Mouse (Mus musculus) embryonic fibroblast, embryonic 13.5 days (primary cell): Measurements from ENCODE around the gene Sh2d5. TPM values are rescaled to one million over a fixed set of nuclear protein-coding genes. Genes with fewer than 3 reads are reported as not detected.

ENCODE experiments used
- H3K27ac ChIP-seq: 2 replicates; pipeline ENCODE4 v1.5.1; 2012; ENCODE audit warnings: low read length, control low read depth, inconsistent platforms; ENCODE audit not compliant: insufficient read depth
- H3K4me1 ChIP-seq: 2 replicates; pipeline ENCODE4 v1.6.1; 2011; ENCODE audit warnings: low read length; ENCODE audit not compliant: control insufficient read depth, insufficient read depth
- H3K4me3 ChIP-seq: 2 replicates; pipeline ENCODE4 v1.5.1; 2011; ENCODE audit warnings: mild to moderate bottlenecking, control low read depth, low read length; ENCODE audit not compliant: insufficient read depth
- CTCF ChIP-seq: IDR thresholded peaks from 2 replicates; pipeline ENCODE4 v1.5.1; 2011; ENCODE audit warnings: mild to moderate bottlenecking, control low read depth, low read length, moderate library complexity, borderline replicate concordance; ENCODE audit not compliant: insufficient read depth
- POLR2A ChIP-seq: IDR thresholded peaks from 2 replicates; pipeline ENCODE4 v1.6.1; 2011; ENCODE audit warnings: low read depth, mild to moderate bottlenecking, control low read depth, low read length, moderate library complexity
- polyA plus RNA-seq: library from polyadenylated mRNA; stranded (reverse); fragments of >200 nt; gene quantifications from 2 replicates; pipeline ENCODE4 v1.2.4, GENCODE M21; 2011; ENCODE audit warnings: low read depth; ENCODE audit not compliant: missing spikeins, insufficient read length

Sh2d5 gene
- polyA plus RNA-seq, 1 experiment: 0.68 TPM

- no peak for TF ChIP-seq CTCF
- no peak for TF ChIP-seq POLR2A
- no peak overlapping the region for H3K27ac ChIP-seq
- H3K4me3 ChIP-seq: no peak overlapping the region
- H3K4me1 ChIP-seq: no peaks in the 10 kb centered on the region
Measured at GRCm38 (mm10) chr4:138293261-138293948, 43.2 kb downstream of the Sh2d5 start.

GRCm38 (mm10) chr4:138293949-138294550, 43.8 kb downstream of the Sh2d5 start:
- no peaks in the 10 kb centered on the region for H3K4me1 ChIP-seq
- H3K27ac ChIP-seq: no peak overlapping the region
- no peak overlapping the region for H3K4me3 ChIP-seq
- TF ChIP-seq POLR2A: no peak
- TF ChIP-seq CTCF: no peak

- H3K27ac ChIP-seq: no peak overlapping the region
- H3K4me3 ChIP-seq: no peak overlapping the region
- peaks cover 3% of the 10 kb centered on the region for H3K4me1 ChIP-seq
- TF ChIP-seq POLR2A (no peak), CTCF (no peak)
Measured at GRCm38 (mm10) chr4:138301271-138301780, 51.1 kb downstream of the Sh2d5 start.

GRCm38 (mm10) chr4:138303011-138303410, 52.8 kb downstream of the Sh2d5 start:
- no peak overlapping the region for H3K4me3 ChIP-seq

GRCm38 (mm10) chr4:138303742-138304141, 53.5 kb downstream of the Sh2d5 start:
- TF ChIP-seq POLR2A (no peak), CTCF (no peak)
- peaks cover 3% of the 10 kb centered on the region for H3K4me1 ChIP-seq
- H3K4me3 ChIP-seq: peak overlapping the region; percentile 60
- no peak overlapping the region for H3K27ac ChIP-seq

More at GRCm38 (mm10) chr4:138303011-138303410, 52.8 kb downstream of the Sh2d5 start:
- H3K4me1 ChIP-seq: peaks cover 3% of the 10 kb centered on the region
- no peak overlapping the region for H3K27ac ChIP-seq
- TF ChIP-seq POLR2A: no peak
- no peak for TF ChIP-seq CTCF

- TF ChIP-seq POLR2A (peak; percentile 80), CTCF (no peak)
Measured at GRCm38 (mm10) chr4:138304340-138305104, 54.3 kb downstream of the Sh2d5 start, which contains the start of gene Ddost. Gene Ddost, plus strand, starts transcription at chr4:138304730.

GRCm38 (mm10) chr4:138307025-138307424, 56.8 kb downstream of the Sh2d5 start:
- no peak overlapping the region for H3K4me3 ChIP-seq
- H3K27ac ChIP-seq: no peak overlapping the region
- TF ChIP-seq CTCF (no peak), POLR2A (no peak)
- H3K4me1 ChIP-seq: peaks cover 3% of the 10 kb centered on the region

More at GRCm38 (mm10) chr4:138304340-138305104, 54.3 kb downstream of the Sh2d5 start, which contains the start of gene Ddost:
- peaks cover 3% of the 10 kb centered on the region for H3K4me1 ChIP-seq
- peak within 1 kb of the TSS; percentile 77 for H3K4me3 ChIP-seq
- H3K27ac ChIP-seq: no peak within 1 kb of the TSS

- Histone ChIP-seq H3K27ac (no peak overlapping the region), H3K4me3 (no peak overlapping the region), H3K4me1 (peaks cover 3% of the 10 kb centered on the region)
- TF ChIP-seq CTCF (no peak), POLR2A (no peak)
Measured at GRCm38 (mm10) chr4:138307739-138308138, 57.5 kb downstream of the Sh2d5 start.

GRCm38 (mm10) chr4:138310311-138310910, 60.2 kb downstream of the Sh2d5 start:
- peaks cover 3% of the 10 kb centered on the region for H3K4me1 ChIP-seq
- H3K4me3 ChIP-seq: no peak overlapping the region
- TF ChIP-seq POLR2A: no peak
- TF ChIP-seq CTCF: no peak
- H3K27ac ChIP-seq: no peak overlapping the region

Other genes starting within 250 kb of the Sh2d5 start
- gene Hp1bp3, start 34.1 kb upstream of the Sh2d5 start, polyA plus RNA-seq: 110 and 153 TPM in 2 replicates
- gene Kif17, start within 50 bp of the Sh2d5 start, polyA plus RNA-seq: 0.51 TPM in 1 of 2 replicates, not detected in the other
- 191 and 221 TPM in 2 replicates for gene Ddost, start 54.3 kb downstream of the Sh2d5 start, polyA plus RNA-seq
- gene Pink1, start 75.9 kb downstream of the Sh2d5 start, polyA plus RNA-seq: 17.5 and 19.1 TPM in 2 replicates
- 1.0 and 1.2 TPM in 2 replicates for gene Cda, start 117.6 kb downstream of the Sh2d5 start, polyA plus RNA-seq
- not detected in 2 replicates for gene Fam43b, start 146.1 kb downstream of the Sh2d5 start, polyA plus RNA-seq
- 14.4 and 15.8 TPM in 2 replicates for gene Mul1, start 184.3 kb downstream of the Sh2d5 start, polyA plus RNA-seq
- gene Camk2n1, start 203.9 kb downstream of the Sh2d5 start, polyA plus RNA-seq: 5.6 and 7.2 TPM in 2 replicates